In genomic region chr19:34547976-34548375, GRCm38 (mm10) we compare ENCODE assay signal across 9 mouse cellular contexts. TPM values are rescaled to one million over a fixed set of nuclear protein-coding genes. Genes with fewer than 3 reads are reported as not detected.
A peak's percentile ranks its signal among the peaks of the same experiment; 100 is the strongest.
DNase-seq lines count a peak whose midpoint lies in the region; ATAC-seq and TF ChIP-seq lines count a peak whose summit lies in the region.
"Had no signal": no experiment of that assay in that cellular context is flagged by ENCODE, and none has a peak within 500 bp of the region (broad histone marks: within the 10 kb centered on the region; RNA-seq: fewer than 3 reads in every experiment).

No protein-coding gene starts in this region.

- H3K4me3 ChIP-seq in hindbrain, embryonic 10.5 days: no peak overlapping the region
- H3K4me3 ChIP-seq in hindbrain, embryonic 13.5 days: no peak overlapping the region
- H3K4me3 ChIP-seq in heart, postnatal 0 days (ENCODE audit: low read depth, low read length): no peak overlapping the region
- H3K4me3 ChIP-seq in left cerebral cortex, adult 2 months: no peak overlapping the region
- H3K4me3 ChIP-seq: embryonic facial prominence, embryonic 12.5 days had no signal

- no peak overlapping the region for H3K27ac ChIP-seq in hindbrain, embryonic 10.5 days
- H3K27ac ChIP-seq in hindbrain, embryonic 13.5 days: no peak overlapping the region
- no peak overlapping the region for H3K27ac ChIP-seq in heart, postnatal 0 days (ENCODE audit: low read depth)
- H3K27ac ChIP-seq in left cerebral cortex, adult 2 months: no peak overlapping the region
- H3K27ac ChIP-seq: embryonic facial prominence, embryonic 12.5 days had no signal

- H3K9me3 ChIP-seq in hindbrain, embryonic 10.5 days: no peaks in the 10 kb centered on the region
- H3K9me3 ChIP-seq in hindbrain, embryonic 13.5 days: no peaks in the 10 kb centered on the region
- H3K9me3 ChIP-seq in heart, postnatal 0 days (replicated peaks; ENCODE audit: control insufficient read depth, low read length): no peaks in the 10 kb centered on the region
- H3K9me3 ChIP-seq: embryonic facial prominence, embryonic 12.5 days had no signal

- DNase-seq in hindbrain, embryonic 10.5 days (ENCODE audit: low spot score): peak; percentile 74
- DNase-seq in adipocyte (ENCODE audit: low spot score): peak; percentile 87
- peak; percentile 74 for DNase-seq in embryo, embryonic 10 days (ENCODE audit: low spot score)
- DNase-seq in heart, postnatal 0 days (ENCODE audit: low spot score): peak; percentile 69
- peak; percentile 60 to 72 for DNase-seq in left cerebral cortex, adult 2 months (ENCODE audit: extremely low spot score in 1 of 2, low spot score in 2 of 2)
- peak; percentile 94 for DNase-seq in naive thymus-derived CD4-positive, alpha-beta T cell, adult 2 months (ENCODE audit: low read depth)
- DNase-seq in thymus, adult 18-20 months: peak; percentile 67 to 74

- no peak overlapping the region for H3K9ac ChIP-seq in hindbrain, embryonic 13.5 days
- H3K9ac ChIP-seq in heart, postnatal 0 days (replicated peaks; ENCODE audit: low read depth, low read length): no peak overlapping the region
- H3K9ac ChIP-seq: embryonic facial prominence, embryonic 12.5 days had no signal

- 38% methylated on average over 7 of the region's 7 CpGs for WGBS in hindbrain, embryonic 10.5 days
- WGBS in hindbrain, embryonic 13.5 days: 27% methylated on average over 7 of the region's 7 CpGs
- WGBS in heart, postnatal 0 days: 29% methylated on average over 7 of the region's 7 CpGs

- no peak for TF ChIP-seq EP300 in heart, postnatal 0 days (IDR thresholded peaks at IDR 0.05; ENCODE audit: low read depth)

- H3K4me1 ChIP-seq in hindbrain, embryonic 10.5 days (replicated peaks): peaks cover 5% of the 10 kb centered on the region; the same call in 1 of the 2 replicates
- H3K4me1 ChIP-seq in hindbrain, embryonic 13.5 days (replicated peaks): peaks cover 9% of the 10 kb centered on the region; the same call in 1 of the 2 replicates
- peaks cover 12% of the 10 kb centered on the region for H3K4me1 ChIP-seq in heart, postnatal 0 days (ENCODE audit: control insufficient read depth, insufficient read depth)

- peak; percentile 81 for TF ChIP-seq CTCF in heart, postnatal 0 days (IDR thresholded peaks at IDR 0.05; ENCODE audit: low read depth)
- TF ChIP-seq CTCF in left cerebral cortex, adult 2 months (IDR thresholded peaks at IDR 0.05): peak; percentile 74

- intact Hi-C loops in left cerebral cortex, adult 2 months (cut with DNase I): loop anchor here (1.0 kb wide), 1 partner anchor 89 kb away; no protein-coding TSS in a partner anchor

- no peak for ATAC-seq in hindbrain, embryonic 13.5 days (ENCODE audit: low FRiP score)
- ATAC-seq in heart, postnatal 0 days (ENCODE audit: insufficient read depth, low read depth): no peak

- H3K4me2 ChIP-seq in hindbrain, embryonic 13.5 days: no peak overlapping the region
- H3K4me2 ChIP-seq in heart, postnatal 0 days (ENCODE audit: low read depth, low read length): no peak overlapping the region
- H3K4me2 ChIP-seq: embryonic facial prominence, embryonic 12.5 days had no signal

- H3K27me3 ChIP-seq in hindbrain, embryonic 10.5 days (ENCODE audit: insufficient read depth, poor library complexity, severe bottlenecking): no peaks in the 10 kb centered on the region
- no peaks in the 10 kb centered on the region for H3K27me3 ChIP-seq in hindbrain, embryonic 13.5 days
- H3K27me3 ChIP-seq in heart, postnatal 0 days (ENCODE audit: control insufficient read depth, insufficient read depth, low read length): no peaks in the 10 kb centered on the region
- H3K27me3 ChIP-seq: embryonic facial prominence, embryonic 12.5 days had no signal

- no peaks in the 10 kb centered on the region for H3K36me3 ChIP-seq in hindbrain, embryonic 10.5 days
- H3K36me3 ChIP-seq in hindbrain, embryonic 13.5 days: no peaks in the 10 kb centered on the region
- H3K36me3 ChIP-seq in heart, postnatal 0 days (replicated peaks; ENCODE audit: control insufficient read depth, insufficient read depth, low read length): no peaks in the 10 kb centered on the region
- H3K36me3 ChIP-seq: embryonic facial prominence, embryonic 12.5 days had no signal

RNA-seq across cellular contexts. Expression of gene Ifit2, which starts 2.5 kb away (rescaled TPM):
- 2.1 and 4.3 TPM in 2 replicates for polyA plus RNA-seq in hindbrain, embryonic 10.5 days (2016; fragmentation: Nextera tagmentation; extraction: Ambion mirVana)
- polyA plus RNA-seq in hindbrain, embryonic 13.5 days (2015; fragmentation: Nextera tagmentation; extraction: Ambion mirVana): 2.7 and 3.8 TPM in 2 replicates
- total RNA-seq in heart, postnatal 0 days (2014; rRNA removed; ENCODE audit: low replicate concordance): 7.4 and 9.1 TPM in 2 replicates
- 4.3 and 4.6 TPM in 2 replicates for polyA plus RNA-seq in heart, postnatal 0 days (2015; fragmentation: Nextera tagmentation; extraction: Ambion mirVana)
- total RNA-seq in left cerebral cortex, adult 2 months (2021): 1 to 10 TPM; 7.1 to 8.2 TPM

RNA-seq across cellular contexts. Expression of gene Lipa, which starts 20.7 kb away (rescaled TPM):
- 21.9 and 23.2 TPM in 2 replicates for polyA plus RNA-seq in hindbrain, embryonic 10.5 days (2016; fragmentation: Nextera tagmentation; extraction: Ambion mirVana)
- polyA plus RNA-seq in hindbrain, embryonic 13.5 days (2015; fragmentation: Nextera tagmentation; extraction: Ambion mirVana): 23.4 and 24.4 TPM in 2 replicates
- total RNA-seq in heart, postnatal 0 days (2014; rRNA removed; ENCODE audit: low replicate concordance): 30.2 and 40.1 TPM in 2 replicates
- polyA plus RNA-seq in heart, postnatal 0 days (2015; fragmentation: Nextera tagmentation; extraction: Ambion mirVana): 16.8 and 20.7 TPM in 2 replicates
- total RNA-seq in left cerebral cortex, adult 2 months (2021): 10 to 100 TPM; 15.3 to 17.5 TPM

RNA-seq across cellular contexts. Expression of gene Ifit3, which starts 35.4 kb away (rescaled TPM):
- 0.20 and 0.41 TPM in 2 replicates for polyA plus RNA-seq in hindbrain, embryonic 10.5 days (2016; fragmentation: Nextera tagmentation; extraction: Ambion mirVana)
- polyA plus RNA-seq in hindbrain, embryonic 13.5 days (2015; fragmentation: Nextera tagmentation; extraction: Ambion mirVana): 0.78 and 0.88 TPM in 2 replicates
- 1.7 and 12.8 TPM in 2 replicates for total RNA-seq in heart, postnatal 0 days (2014; rRNA removed; ENCODE audit: low replicate concordance)
- polyA plus RNA-seq in heart, postnatal 0 days (2015; fragmentation: Nextera tagmentation; extraction: Ambion mirVana): 2.3 and 3.0 TPM in 2 replicates
- total RNA-seq in left cerebral cortex, adult 2 months (2021): 1 to 10 TPM; 4.5 to 4.7 TPM

RNA-seq across cellular contexts. Expression of gene Ifit1bl1, which starts 53.8 kb away (rescaled TPM):
- not detected in 2 replicates for polyA plus RNA-seq in hindbrain, embryonic 10.5 days (2016; fragmentation: Nextera tagmentation; extraction: Ambion mirVana)
- polyA plus RNA-seq in hindbrain, embryonic 13.5 days (2015; fragmentation: Nextera tagmentation; extraction: Ambion mirVana): 0.60 and 1.00 TPM in 2 replicates
- 0.50 and 2.8 TPM in 2 replicates for total RNA-seq in heart, postnatal 0 days (2014; rRNA removed; ENCODE audit: low replicate concordance)
- polyA plus RNA-seq in heart, postnatal 0 days (2015; fragmentation: Nextera tagmentation; extraction: Ambion mirVana): 3.3 and 3.8 TPM in 2 replicates
- 1 to 10 TPM; 1.9 to 2.4 TPM for total RNA-seq in left cerebral cortex, adult 2 months (2021)

RNA-seq across cellular contexts. Expression of gene Ifit3b, which starts 59.8 kb away (rescaled TPM):
- polyA plus RNA-seq in hindbrain, embryonic 10.5 days (2016; fragmentation: Nextera tagmentation; extraction: Ambion mirVana): not detected in 2 replicates
- polyA plus RNA-seq in hindbrain, embryonic 13.5 days (2015; fragmentation: Nextera tagmentation; extraction: Ambion mirVana): 0.14 and 0.27 TPM in 2 replicates
- total RNA-seq in heart, postnatal 0 days (2014; rRNA removed; ENCODE audit: low replicate concordance): 0.57 and 2.5 TPM in 2 replicates
- polyA plus RNA-seq in heart, postnatal 0 days (2015; fragmentation: Nextera tagmentation; extraction: Ambion mirVana): 0.59 and 0.72 TPM in 2 replicates
- total RNA-seq in left cerebral cortex, adult 2 months (2021): 1 to 10 TPM; 1.9 to 2.8 TPM
